Mouse (Mus musculus) monocyte, adult 2 months (primary cell): ENCODE results near the gene Actr3b.
A peak's percentile ranks its signal among the peaks of the same experiment; 100 is the strongest.
"Not testable (repeated sequence)": the region's sequence is repeated elsewhere in the genome, so short reads cannot be mapped to it uniquely, and the experiment has no call there.

Source experiments
- DNase-seq, 2 experiments: peaks; one replicate each; pipeline ENCODE4 v3.0.0; 2022; ENCODE audit warnings: low spot score in 2 of 2, low read depth in 1 of 2

Gene Actr3b

GRCm38 (mm10) chr5:25759460-25760409, at the start of gene Actr3b:
Gene Actr3b (plus strand): TSS chr5:25759997.
- peak; percentile 22 to 49 for DNase-seq

- peak; percentile 35 to 66 for DNase-seq
Observed at GRCm38 (mm10) chr5:25713001-25713706, 46.6 kb upstream of the Actr3b start.

GRCm38 (mm10) chr5:25719390-25719789, 40.4 kb upstream of the Actr3b start:
- no peak for DNase-seq

GRCm38 (mm10) chr5:25723016-25723415, 36.8 kb upstream of the Actr3b start:
- no peak for DNase-seq

GRCm38 (mm10) chr5:25724134-25724675, 35.6 kb upstream of the Actr3b start:
- no peak for DNase-seq

- DNase-seq, result no peak
Observed at GRCm38 (mm10) chr5:25734318-25734717, 25.5 kb upstream of the Actr3b start.

- DNase-seq, result no peak
Observed at GRCm38 (mm10) chr5:25735861-25736260, 23.9 kb upstream of the Actr3b start.

- DNase-seq, result no peak
Observed at GRCm38 (mm10) chr5:25738448-25738847, 21.3 kb upstream of the Actr3b start.

- DNase-seq, result not testable (repeated sequence)
Observed at GRCm38 (mm10) chr5:25738902-25739301, 20.9 kb upstream of the Actr3b start.

- no peak for DNase-seq
Observed at GRCm38 (mm10) chr5:25747904-25748303, 11.9 kb upstream of the Actr3b start.

- DNase-seq, result no peak
Observed at GRCm38 (mm10) chr5:25748613-25749012, 11.2 kb upstream of the Actr3b start.

- DNase-seq, result no peak
Observed at GRCm38 (mm10) chr5:25751552-25751951, 8.2 kb upstream of the Actr3b start.

GRCm38 (mm10) chr5:25752862-25753261, 6.9 kb upstream of the Actr3b start:
- DNase-seq, result no peak

GRCm38 (mm10) chr5:25753556-25754235, 6.1 kb upstream of the Actr3b start:
- DNase-seq, result no peak

GRCm38 (mm10) chr5:25754236-25754766, 5.5 kb upstream of the Actr3b start:
- no peak for DNase-seq

- DNase-seq, result no peak
Observed at GRCm38 (mm10) chr5:25760410-25760832, 624 bp downstream of the Actr3b start.

GRCm38 (mm10) chr5:25760871-25761270, 1.1 kb downstream of the Actr3b start:
- DNase-seq, result no peak

GRCm38 (mm10) chr5:25761850-25762249, 2.1 kb downstream of the Actr3b start:
- no peak for DNase-seq

GRCm38 (mm10) chr5:25769006-25769405, 9.2 kb downstream of the Actr3b start:
- DNase-seq, result no peak

GRCm38 (mm10) chr5:25769406-25769805, 9.6 kb downstream of the Actr3b start:
- DNase-seq, result no peak

GRCm38 (mm10) chr5:25772456-25772855, 12.7 kb downstream of the Actr3b start:
- DNase-seq, result no peak
